Mouse (Mus musculus) testis, adult 2 months (tissue): ENCODE data around the gene Tbx10.

Source experiments
- CTCF ChIP-seq: fragments of 200-500 bp; IDR thresholded peaks from 2 replicates; pipeline ENCODE4 v1.5.1; 2012; ENCODE audit warnings: low read depth, mild to moderate bottlenecking, inconsistent platforms, low read length, moderate library complexity; ENCODE audit not compliant: control insufficient read depth, insufficient read depth, insufficient replicate concordance
- POLR2A ChIP-seq: fragments of 200-500 bp; IDR thresholded peaks from 2 replicates; pipeline ENCODE4 v1.6.1; 2012; ENCODE audit warnings: low read depth, mild to moderate bottlenecking, inconsistent platforms, low read length, moderate library complexity; ENCODE audit not compliant: control insufficient read depth

- TF ChIP-seq CTCF (no peak), POLR2A (no peak)
These were observed 30.6 kb downstream of the Tbx10 start for GRCm38 (mm10) chr19:4023185-4023584.
